Mouse (Mus musculus) heart, adult 2 months (tissue): ENCODE measurements around the gene Atp5c1. TPM values are rescaled to one million over a fixed set of nuclear protein-coding genes. Genes with fewer than 3 reads are reported as not detected.

Experiments
- DNase-seq, 2 experiments: peaks; one replicate each; pipeline ENCODE4 v3.0.0; 2021
- H3K27ac ChIP-seq: fragments of 200-600 bp; 2 replicates; pipeline ENCODE4 v1.8.1; 2022
- H3K27me3 ChIP-seq: fragments of 200-500 bp; 2 replicates; pipeline ENCODE4 v1.6.1; 2012; ENCODE audit warnings: mild to moderate bottlenecking, low read length, inconsistent platforms, mixed read lengths; ENCODE audit not compliant: control insufficient read depth, insufficient read depth
- H3K36me3 ChIP-seq: fragments of 200-500 bp; 2 replicates; pipeline ENCODE4 v1.6.1; 2012; ENCODE audit warnings: low read length, inconsistent platforms; ENCODE audit not compliant: control insufficient read depth, insufficient read depth
- H3K4me1 ChIP-seq: fragments of 200-500 bp; 2 replicates; pipeline ENCODE4 v1.6.1; 2011; ENCODE audit warnings: low read length; ENCODE audit not compliant: control insufficient read depth, insufficient read depth
- H3K4me3 ChIP-seq: fragments of 200-600 bp; 2 replicates; pipeline ENCODE4 v1.8.1; 2022
- H3K79me2 ChIP-seq: fragments of 200-500 bp; replicated peaks from 2 replicates; pipeline ENCODE4 v1.6.1; 2012; ENCODE audit warnings: mild to moderate bottlenecking, inconsistent platforms, low read length, moderate library complexity, mixed read lengths; ENCODE audit not compliant: control insufficient read depth, insufficient read depth
- H3K9ac ChIP-seq: fragments of 200-500 bp; 2 replicates; pipeline ENCODE4 v1.6.1; 2012; ENCODE audit warnings: low read depth, mild to moderate bottlenecking, control low read depth, inconsistent platforms, low read length, mixed read lengths
- CTCF ChIP-seq: fragments of 200-600 bp; IDR thresholded peaks from 2 replicates; pipeline ENCODE4 v1.8.1; 2022; ENCODE audit warnings: antibody characterized with exemption, mild to moderate bottlenecking, moderate library complexity
- EP300 ChIP-seq: fragments of 200-500 bp; IDR thresholded peaks from 2 replicates; pipeline ENCODE4 v1.6.1; 2011; ENCODE audit warnings: low read depth, low read length, control low read depth; ENCODE audit not compliant: insufficient read depth
- POLR2A ChIP-seq: fragments of 200-500 bp; IDR thresholded peaks from 2 replicates; pipeline ENCODE4 v1.6.1; 2011; ENCODE audit warnings: mild to moderate bottlenecking, low read depth, low read length, control low read depth; ENCODE audit not compliant: insufficient read depth
- WGBS: fragments of 180-500 bp; shearing (Covaris S2); methylation state at CpG from one replicate; pipeline ENCODE4 v1.1.7; 2018; 5-methylcytosine and 5-hydroxymethylcytosine counted together
- intact Hi-C: fragments of 180-260 bp; cut with DNase I; formaldehyde crosslinking; loops from one replicate; pipeline ENCODE4 v1.15.1; 2025
- polyA plus RNA-seq: library from polyadenylated mRNA; depleted of rRNA; stranded (reverse); fragments of >200 nt; gene quantifications from 2 replicates; pipeline ENCODE4 v1.2.3, GENCODE M21; 2012
- total RNA-seq, 2 experiments: library from RNA; stranded (reverse); gene quantifications; 2 replicates each; pipeline ENCODE4 v1.2.3; 2021

Atp5c1 gene
- total and polyA plus RNA-seq, 3 experiments, result 1,340 to 1,622 (median 1,558) TPM

DNA sequence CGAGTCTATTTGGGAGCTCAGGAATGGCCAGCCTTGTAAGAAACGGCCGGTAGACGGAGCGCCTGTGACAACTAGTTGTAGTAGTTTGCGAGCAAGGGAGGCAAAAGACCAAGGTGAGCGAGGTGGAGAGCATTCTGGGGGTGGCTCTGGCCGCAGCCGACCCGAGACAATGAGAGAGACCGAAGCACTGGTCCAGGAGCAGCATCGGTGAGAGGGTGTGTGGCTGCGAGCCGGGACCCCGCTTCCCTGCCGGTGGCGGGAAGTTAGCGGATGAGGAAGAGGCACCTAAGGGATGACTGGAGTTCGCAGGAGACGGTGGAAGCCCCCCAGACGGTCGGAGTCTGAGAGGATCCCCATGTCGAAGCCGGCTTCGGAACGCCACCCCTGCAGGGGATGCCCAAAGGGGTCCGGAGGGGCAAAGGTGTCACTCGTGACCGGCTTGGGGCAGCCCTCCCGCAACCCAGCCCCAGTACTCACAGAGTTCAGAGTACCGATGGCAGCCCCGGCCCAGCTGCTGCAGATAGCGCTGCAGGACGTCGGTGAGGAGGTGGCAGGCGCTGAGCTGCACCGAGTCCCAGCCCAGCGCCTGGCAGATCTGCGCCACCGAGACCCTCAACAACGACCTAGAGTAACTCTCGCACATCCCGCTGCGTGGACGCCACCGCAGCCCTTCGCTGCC lies 32.4 kb downstream of the Atp5c1 start:
- H3K27me3 ChIP-seq, result no peaks in the 10 kb centered on the region
- peak overlapping the region; percentile 82 for H3K27ac ChIP-seq
- H3K36me3 ChIP-seq, result no peaks in the 10 kb centered on the region
- peak overlapping the region; percentile 93 for H3K9ac ChIP-seq
- H3K79me2 ChIP-seq, result 0 out of 2 replicates have a peak, but pooled peaks cover 3% of the 10 kb centered on the region
- under 1% methylated on average over 47 of the region's 47 CpGs for WGBS
- H3K4me1 ChIP-seq, result no peaks in the 10 kb centered on the region
- TF ChIP-seq EP300, result no peak
- TF ChIP-seq POLR2A, result no peak
- peak; percentile 40 for TF ChIP-seq CTCF
- peak overlapping the region; percentile 100 for H3K4me3 ChIP-seq
- intact Hi-C loops, result loop anchor here (1.0 kb wide), 1 partner anchor 32 kb away; the partner anchor contains the start of genes Atp5c1 and Kin
- peak; percentile 27 to 50 for DNase-seq

DNA sequence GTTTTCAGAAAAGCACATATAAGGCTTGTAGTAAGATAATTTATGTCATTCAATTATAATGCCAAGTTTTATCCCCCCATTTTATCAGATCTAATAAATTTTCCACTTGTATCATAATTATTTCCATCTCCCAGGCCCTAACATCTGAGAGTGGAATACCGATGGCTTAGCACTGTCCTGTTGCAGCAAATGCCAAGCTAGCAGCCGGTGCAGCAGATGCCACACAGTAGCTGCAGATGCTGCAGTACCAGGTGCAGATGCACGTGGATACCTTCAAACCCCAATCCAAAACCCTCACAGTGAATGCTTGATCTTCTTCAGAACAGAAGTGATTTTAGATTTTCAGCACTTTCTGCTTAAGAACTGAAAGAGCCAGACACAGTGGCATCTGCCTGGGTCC lies 45.3 kb downstream of the Atp5c1 start:
- Histone ChIP-seq H3K4me3 (no peak overlapping the region), H3K36me3 (no peaks in the 10 kb centered on the region; the same call in 1 of the 2 replicates), H3K27ac (no peak overlapping the region), H3K79me2 (peaks cover 6% of the 10 kb centered on the region), H3K9ac (no peak overlapping the region), H3K4me1 (peaks cover 2% of the 10 kb centered on the region), H3K27me3 (no peaks in the 10 kb centered on the region)
- intact Hi-C loops, result no loop called here
- 79% methylated on average over 3 of the region's 3 CpGs for WGBS
- no peak for DNase-seq
- TF ChIP-seq POLR2A (no peak), CTCF (no peak), EP300 (no peak)

DNA sequence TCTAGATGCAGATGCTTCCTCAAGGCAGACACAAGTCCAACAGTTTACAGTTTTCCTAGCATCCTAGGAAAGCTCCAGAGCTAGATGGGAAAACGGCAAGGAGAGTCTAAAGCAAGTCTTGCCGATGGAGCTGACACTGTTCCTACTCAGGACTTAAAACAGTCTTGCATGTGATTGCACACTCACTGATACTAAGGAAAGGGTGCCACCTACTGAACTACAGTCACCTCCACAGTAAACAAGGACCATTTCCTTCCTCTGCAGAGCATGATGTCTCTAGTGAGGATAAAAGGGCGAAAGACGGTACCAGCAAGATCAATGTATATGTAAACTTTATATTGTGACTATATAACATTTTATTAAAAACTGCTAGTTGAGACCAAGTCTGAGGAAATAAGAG lies 46.6 kb downstream of the Atp5c1 start:
- no peak for DNase-seq
- TF ChIP-seq EP300 (no peak), CTCF (peak; percentile 50)
- Histone ChIP-seq H3K4me3 (no peak overlapping the region), H3K36me3 (no peaks in the 10 kb centered on the region; the same call in 1 of the 2 replicates), H3K27me3 (no peaks in the 10 kb centered on the region), H3K4me1 (peaks cover 2% of the 10 kb centered on the region), H3K9ac (no peak overlapping the region), H3K27ac (no peak overlapping the region), H3K79me2 (peaks cover 2% of the 10 kb centered on the region)
- intact Hi-C loops, result no loop called here
- 31% methylated on average over 4 of the region's 4 CpGs for WGBS

DNA sequence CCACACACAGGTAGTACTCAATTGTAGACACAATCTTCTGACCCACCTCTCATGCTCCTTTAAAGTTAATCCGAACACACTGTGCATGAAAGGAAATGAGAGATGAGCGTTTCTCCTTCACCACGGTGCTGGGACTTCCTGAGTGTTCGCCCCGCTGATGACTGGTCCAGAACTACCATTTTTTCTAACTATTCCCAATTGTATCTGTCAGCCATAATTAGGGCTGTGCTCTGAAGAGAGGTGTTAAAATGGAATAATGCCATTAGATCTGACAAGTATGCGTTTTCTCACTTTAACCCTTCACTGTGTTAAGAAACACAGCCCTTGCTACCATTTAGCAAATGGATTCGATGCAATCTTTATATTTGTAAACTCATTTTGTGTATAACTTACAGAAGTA lies 50.6 kb downstream of the Atp5c1 start:
- intact Hi-C loops, result no loop called here
- H3K4me1 ChIP-seq, result peaks cover 2% of the 10 kb centered on the region
- no peak overlapping the region for H3K4me3 ChIP-seq
- 63% methylated on average over 7 of the region's 7 CpGs for WGBS
- H3K36me3 ChIP-seq, result no peaks in the 10 kb centered on the region; the same call in 1 of the 2 replicates
- no peak overlapping the region for H3K9ac ChIP-seq
- no peaks in the 10 kb centered on the region for H3K27me3 ChIP-seq
- peaks cover 2% of the 10 kb centered on the region; the same call in 1 of the 2 replicates for H3K79me2 ChIP-seq
- H3K27ac ChIP-seq, result no peak overlapping the region
- TF ChIP-seq EP300 (no peak), CTCF (no peak), POLR2A (no peak)
- DNase-seq, result no peak

DNA sequence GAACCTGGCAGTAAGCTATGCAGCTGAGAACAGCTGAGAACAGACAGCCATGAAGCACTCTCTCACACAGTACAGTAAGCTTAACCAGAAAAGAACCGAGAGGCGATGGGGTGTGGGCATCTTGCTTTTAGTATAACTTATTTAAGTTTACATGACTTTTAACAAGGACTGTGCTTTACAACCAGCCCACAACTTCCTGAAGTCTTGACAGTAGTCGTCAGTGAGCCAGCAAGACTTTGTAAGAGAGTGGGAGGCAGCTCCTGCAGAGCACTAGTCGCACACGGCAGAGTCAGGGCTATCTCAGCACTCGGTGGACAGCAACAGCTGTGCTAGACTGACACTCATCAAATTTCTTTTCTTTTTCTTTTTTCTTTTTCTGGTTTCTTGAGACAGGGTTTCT lies 56.0 kb downstream of the Atp5c1 start:
- intact Hi-C loops, result no loop called here
- 70% methylated on average over 6 of the region's 6 CpGs for WGBS
- no peak for DNase-seq
- Histone ChIP-seq H3K4me1 (no peaks in the 10 kb centered on the region; the same call in 1 of the 2 replicates), H3K36me3 (no peaks in the 10 kb centered on the region), H3K27me3 (no peaks in the 10 kb centered on the region), H3K4me3 (no peak overlapping the region), H3K9ac (no peak overlapping the region), H3K79me2 (peaks cover 2% of the 10 kb centered on the region; the same call in 1 of the 2 replicates), H3K27ac (no peak overlapping the region)
- TF ChIP-seq POLR2A, result no peak

DNA sequence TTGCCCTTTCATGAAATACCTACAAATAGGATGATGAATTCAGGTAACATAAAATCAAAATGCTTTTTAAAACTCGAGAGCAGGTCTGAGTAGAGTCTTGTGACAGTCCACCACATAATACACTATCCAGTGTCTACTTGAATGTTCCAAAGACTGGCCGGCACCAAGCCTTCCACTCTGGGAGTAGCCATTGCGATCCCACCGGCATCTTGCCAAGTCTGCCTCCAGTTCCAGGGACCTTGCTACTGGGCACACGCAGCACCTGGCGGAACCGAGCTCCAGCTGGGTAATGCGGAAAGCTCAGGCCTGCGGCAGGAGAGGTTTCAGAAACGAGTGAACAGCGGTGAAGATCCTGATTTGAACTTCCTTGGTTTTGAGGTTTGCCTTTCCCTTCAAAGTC lies 59.0 kb downstream of the Atp5c1 start:
- TF ChIP-seq POLR2A (no peak), CTCF (no peak), EP300 (no peak)
- DNase-seq, result peak in 1 of 2 experiments; percentile 12
- Histone ChIP-seq H3K9ac (no peak overlapping the region), H3K36me3 (no peaks in the 10 kb centered on the region), H3K79me2 (no peaks in the 10 kb centered on the region), H3K4me1 (peaks cover 1% of the 10 kb centered on the region; the same call in 1 of the 2 replicates), H3K27me3 (no peaks in the 10 kb centered on the region), H3K27ac (no peak overlapping the region), H3K4me3 (no peak overlapping the region)
- WGBS, result 83% methylated on average over 11 of the region's 11 CpGs
- intact Hi-C loops, result no loop called here
